8 mouse cellular contexts compared by ENCODE assay signal in the genomic region with DNA sequence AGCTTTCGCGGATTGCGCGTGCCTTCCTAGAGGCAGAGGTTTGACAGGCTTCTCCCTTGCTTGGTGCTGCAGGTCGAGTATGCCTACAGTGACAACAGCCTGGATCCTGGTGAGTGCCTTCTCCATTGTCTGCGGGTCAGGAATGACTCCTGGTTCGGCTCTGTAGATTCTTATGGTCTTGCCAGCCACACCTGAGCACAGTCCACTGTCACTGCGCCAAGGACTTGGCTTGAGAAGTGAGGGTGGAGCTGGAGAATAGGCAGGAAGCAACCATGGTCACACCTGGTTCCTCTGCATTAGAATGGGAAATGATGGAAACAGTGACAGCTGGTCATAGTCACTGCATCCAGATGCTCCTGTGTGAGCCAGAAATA. TPM values are rescaled to one million over a fixed set of nuclear protein-coding genes. Genes with fewer than 3 reads are reported as not detected.
DNase-seq lines count a peak whose midpoint lies in the region; ATAC-seq and TF ChIP-seq lines count a peak whose summit lies in the region.

No protein-coding gene starts in this region.

- peak; percentile 54 to 66 for DNase-seq in cerebellum, postnatal 10 days
- peak; percentile 68 for DNase-seq in intestine, embryonic 14.5 days (ENCODE audit: low spot score)
- DNase-seq in lung, postnatal 0 days (ENCODE audit: low spot score): peak; percentile 68
- no peak for DNase-seq in frontal cortex, postnatal 10 days (ENCODE audit: low spot score in 2 of 2)

- peak overlapping the region; percentile 74 for H3K9ac ChIP-seq in intestine, embryonic 14.5 days (ENCODE audit: low read length)
- H3K9ac ChIP-seq in lung, postnatal 0 days (replicated peaks; ENCODE audit: low read depth): peak overlapping the region; percentile 77

- peaks cover 26% of the 10 kb centered on the region for H3K4me1 ChIP-seq in bone marrow macrophage, adult 2 months (ENCODE audit: control insufficient read depth, insufficient read depth, low read length)
- H3K4me1 ChIP-seq in intestine, embryonic 14.5 days (replicated peaks; ENCODE audit: control insufficient read depth, insufficient read depth, low read length): peaks cover 29% of the 10 kb centered on the region
- peaks cover 20% of the 10 kb centered on the region; the same call in 1 of the 2 replicates for H3K4me1 ChIP-seq in lung, postnatal 0 days (ENCODE audit: insufficient read depth, low read depth, low read length)

- H3K4me2 ChIP-seq in intestine, embryonic 14.5 days (ENCODE audit: low read length): peak overlapping the region; percentile 95
- peak overlapping the region; percentile 96 for H3K4me2 ChIP-seq in lung, postnatal 0 days (replicated peaks; ENCODE audit: low read depth, low read length)

- TF ChIP-seq EP300 in lung, postnatal 0 days (IDR thresholded peaks at IDR 0.05): no peak

- H3K36me3 ChIP-seq in intestine, embryonic 14.5 days (ENCODE audit: control insufficient read depth, insufficient read depth, low read length): peaks cover 48% of the 10 kb centered on the region
- peaks cover 15% of the 10 kb centered on the region; the same call in 1 of the 2 replicates for H3K36me3 ChIP-seq in lung, postnatal 0 days (ENCODE audit: insufficient read depth, low read length)

- H3K27me3 ChIP-seq in intestine, embryonic 14.5 days (replicated peaks; ENCODE audit: control insufficient read depth, insufficient read depth, low read length): no peaks in the 10 kb centered on the region
- H3K27me3 ChIP-seq in lung, postnatal 0 days (replicated peaks; ENCODE audit: insufficient read depth, low read length): no peaks in the 10 kb centered on the region

- 7% methylated on average over 8 of the region's 8 CpGs for WGBS in intestine, embryonic 14.5 days
- WGBS in lung, postnatal 0 days: 2% methylated on average over 8 of the region's 8 CpGs

- H3K9me3 ChIP-seq in intestine, embryonic 14.5 days (ENCODE audit: control insufficient read depth, low read length): no peaks in the 10 kb centered on the region
- no peaks in the 10 kb centered on the region for H3K9me3 ChIP-seq in lung, postnatal 0 days (ENCODE audit: low read length)

- H3K4me3 ChIP-seq in bone marrow macrophage, adult 2 months (ENCODE audit: insufficient read depth, low read length): peak overlapping the region; percentile 80
- peak overlapping the region; percentile 84 for H3K4me3 ChIP-seq in intestine, embryonic 14.5 days (ENCODE audit: low read depth, low read length)
- H3K4me3 ChIP-seq in lung, postnatal 0 days (ENCODE audit: low read depth, low read length): peak overlapping the region; percentile 67

- H3K27ac ChIP-seq in bone marrow macrophage, adult 2 months (ENCODE audit: insufficient read depth, low read depth, low read length): no peak overlapping the region
- H3K27ac ChIP-seq in intestine, embryonic 14.5 days (ENCODE audit: low read depth): peak overlapping the region; percentile 70
- H3K27ac ChIP-seq in lung, postnatal 0 days (ENCODE audit: low read length): peak overlapping the region; percentile 85

- no peak for ATAC-seq in cerebellum, adult (ENCODE audit: insufficient number of reproducible peaks, low FRiP score, low TSS enrichment)
- ATAC-seq in intestine, embryonic 14.5 days (replicated peaks; ENCODE audit: low FRiP score, low TSS enrichment, low read depth): no peak
- no peak for ATAC-seq in lung, postnatal 0 days
- ATAC-seq in inflammation-experienced regulatory T-cells, adult 6 months: no peak
- ATAC-seq in megakaryocyte progenitor cell, adult 5-6 weeks (replicated peaks; ENCODE audit: poor library complexity): no peak

- TF ChIP-seq CTCF in bone marrow macrophage, adult 2 months (IDR thresholded peaks at IDR 0.05; ENCODE audit: low read depth, low read length): no peak
- TF ChIP-seq CTCF in lung, postnatal 0 days (IDR thresholded peaks at IDR 0.05): no peak

- no peak for TF ChIP-seq POLR2A in bone marrow macrophage, adult 2 months (IDR thresholded peaks at IDR 0.05; ENCODE audit: borderline replicate concordance, low read depth, low read length)

RNA-seq across cellular contexts. Expression of gene Mlx, which starts 0.6 kb away (rescaled TPM):
- polyA plus RNA-seq in bone marrow macrophage, adult 2 months (2012; ENCODE audit: insufficient read depth, insufficient read length, missing spikeins): 53.8 and 67.3 TPM in 2 replicates
- 43.6 and 48.0 TPM in 2 replicates for polyA plus RNA-seq in intestine, embryonic 14.5 days (2014; fragmentation: Nextera tagmentation; extraction: Ambion mirVana)
- 42.5 and 44.5 TPM in 2 replicates for polyA plus RNA-seq in lung, postnatal 0 days (2015; fragmentation: Nextera tagmentation; extraction: Ambion mirVana)
- 10 to 100 TPM; 61.9 to 74.3 (median 66.5) TPM for polyA plus RNA-seq in inflammation-experienced regulatory T-cells, adult 6 months (2017; shearing (Covaris generic))
- 76.4 and 83.6 TPM in 2 replicates for total RNA-seq in megakaryocyte progenitor cell, adult 5-6 weeks (2015)
- total RNA-seq in megakaryocyte progenitor cell, adult 5-6 weeks (2017): 84.7 and 90.0 TPM in 2 replicates

RNA-seq across cellular contexts. Expression of gene Coasy, which starts 5.3 kb away (rescaled TPM):
- polyA plus RNA-seq in bone marrow macrophage, adult 2 months (2012; ENCODE audit: insufficient read depth, insufficient read length, missing spikeins): 16.5 and 19.6 TPM in 2 replicates
- 39.7 and 45.5 TPM in 2 replicates for polyA plus RNA-seq in intestine, embryonic 14.5 days (2014; fragmentation: Nextera tagmentation; extraction: Ambion mirVana)
- polyA plus RNA-seq in lung, postnatal 0 days (2015; fragmentation: Nextera tagmentation; extraction: Ambion mirVana): 30.5 TPM in 2 replicates
- 10 to 100 TPM; 16.5 to 21.0 (median 18.2) TPM for polyA plus RNA-seq in inflammation-experienced regulatory T-cells, adult 6 months (2017; shearing (Covaris generic))
- total RNA-seq in megakaryocyte progenitor cell, adult 5-6 weeks (2015): 19.8 and 28.1 TPM in 2 replicates
- total RNA-seq in megakaryocyte progenitor cell, adult 5-6 weeks (2017): 28.0 and 31.7 TPM in 2 replicates

RNA-seq across cellular contexts. Expression of gene Psmc3ip, which starts 7.6 kb away (rescaled TPM):
- 4.1 and 4.8 TPM in 2 replicates for polyA plus RNA-seq in bone marrow macrophage, adult 2 months (2012; ENCODE audit: insufficient read depth, insufficient read length, missing spikeins)
- 29.1 and 38.1 TPM in 2 replicates for polyA plus RNA-seq in intestine, embryonic 14.5 days (2014; fragmentation: Nextera tagmentation; extraction: Ambion mirVana)
- polyA plus RNA-seq in lung, postnatal 0 days (2015; fragmentation: Nextera tagmentation; extraction: Ambion mirVana): 9.8 and 10.4 TPM in 2 replicates
- 10 to 100 TPM in 1 of 3 experiments, 1 to 10 TPM in 2; 7.7 to 19.7 (median 10.0) TPM for polyA plus RNA-seq in inflammation-experienced regulatory T-cells, adult 6 months (2017; shearing (Covaris generic))
- 32.7 and 40.2 TPM in 2 replicates for total RNA-seq in megakaryocyte progenitor cell, adult 5-6 weeks (2015)
- 58.6 and 67.8 TPM in 2 replicates for total RNA-seq in megakaryocyte progenitor cell, adult 5-6 weeks (2017)

RNA-seq across cellular contexts. Expression of gene Hsd17b1, which starts 9.5 kb away (rescaled TPM):
- polyA plus RNA-seq in bone marrow macrophage, adult 2 months (2012; ENCODE audit: insufficient read depth, insufficient read length, missing spikeins): 0.60 TPM in 1 of 2 replicates, not detected in the other
- not detected in 2 replicates for polyA plus RNA-seq in intestine, embryonic 14.5 days (2014; fragmentation: Nextera tagmentation; extraction: Ambion mirVana)
- 0.10 and 0.17 TPM in 2 replicates for polyA plus RNA-seq in lung, postnatal 0 days (2015; fragmentation: Nextera tagmentation; extraction: Ambion mirVana)
- polyA plus RNA-seq in inflammation-experienced regulatory T-cells, adult 6 months (2017; shearing (Covaris generic)): under 1 TPM in 1 of 3 experiments, not detected in 2; 0.26 TPM
- total RNA-seq in megakaryocyte progenitor cell, adult 5-6 weeks (2015): 6.0 and 9.8 TPM in 2 replicates
- 3.2 and 5.2 TPM in 2 replicates for total RNA-seq in megakaryocyte progenitor cell, adult 5-6 weeks (2017)

RNA-seq across cellular contexts. Expression of gene Naglu, which starts 17.9 kb away (rescaled TPM):
- 59.5 and 64.3 TPM in 2 replicates for polyA plus RNA-seq in bone marrow macrophage, adult 2 months (2012; ENCODE audit: insufficient read depth, insufficient read length, missing spikeins)
- 11.5 and 12.7 TPM in 2 replicates for polyA plus RNA-seq in intestine, embryonic 14.5 days (2014; fragmentation: Nextera tagmentation; extraction: Ambion mirVana)
- polyA plus RNA-seq in lung, postnatal 0 days (2015; fragmentation: Nextera tagmentation; extraction: Ambion mirVana): 18.9 and 21.9 TPM in 2 replicates
- polyA plus RNA-seq in inflammation-experienced regulatory T-cells, adult 6 months (2017; shearing (Covaris generic)): 1 to 10 TPM; 4.4 to 7.3 (median 5.7) TPM
- 6.0 and 8.4 TPM in 2 replicates for total RNA-seq in megakaryocyte progenitor cell, adult 5-6 weeks (2015)
- 9.9 and 12.0 TPM in 2 replicates for total RNA-seq in megakaryocyte progenitor cell, adult 5-6 weeks (2017)

Comparison
In these comparisons a context has a peak if more than half of its experiments do, and no peak if none do; other contexts are left out.
1. DNase-seq: peak in cerebellum, postnatal 10 days (2 of 2), intestine, embryonic 14.5 days (single experiment) and lung, postnatal 0 days (single experiment); none in frontal cortex, postnatal 10 days (0 of 2).
2. Peak in every context shown above with its lines, with median percentiles within 50 percentile points of each other: H3K4me3 ChIP-seq.